Mouse (Mus musculus) hindbrain, embryonic 15.5 days (tissue): ENCODE data around the gene Cpd. TPM values are rescaled to one million over a fixed set of nuclear protein-coding genes. Genes with fewer than 3 reads are reported as not detected.

ENCODE experiments used
- ATAC-seq: fragments of 200-750 bp; cut with Nextera tagmentation; 2 replicates; pipeline ENCODE4 v1.8.0; 2017; ENCODE audit warnings: low read depth, moderate number of reproducible peaks, moderate TSS enrichment; ENCODE audit not compliant: low FRiP score
- H3K27ac ChIP-seq: fragments of 300-500 bp; sonication (generic); replicated peaks from 2 replicates; pipeline ENCODE4 v1.5.1; 2015; ENCODE audit warnings: mild to moderate bottlenecking, inconsistent platforms
- H3K27me3 ChIP-seq: fragments of 300-500 bp; sonication (generic); 2 replicates; pipeline ENCODE4 v1.6.1; 2015; ENCODE audit warnings: control low read depth, inconsistent platforms
- H3K36me3 ChIP-seq: fragments of 300-500 bp; sonication (generic); 2 replicates; pipeline ENCODE4 v1.6.1; 2015; ENCODE audit warnings: control low read depth, inconsistent platforms
- H3K4me1 ChIP-seq: fragments of 300-500 bp; sonication (generic); replicated peaks from 2 replicates; pipeline ENCODE4 v1.6.1; 2015; ENCODE audit warnings: control low read depth, inconsistent platforms
- H3K4me2 ChIP-seq: fragments of 300-500 bp; sonication (generic); 2 replicates; pipeline ENCODE4 v1.6.1; 2015; ENCODE audit warnings: moderate library complexity, mild to moderate bottlenecking, inconsistent platforms
- H3K4me3 ChIP-seq: fragments of 300-500 bp; sonication (generic); 2 replicates; pipeline ENCODE4 v1.5.1; 2015; ENCODE audit warnings: mild to moderate bottlenecking, inconsistent platforms
- H3K9ac ChIP-seq: fragments of 300-500 bp; sonication (generic); 2 replicates; pipeline ENCODE4 v1.6.1; 2015; ENCODE audit warnings: inconsistent platforms
- H3K9me3 ChIP-seq: fragments of 300-500 bp; sonication (generic); 2 replicates; pipeline ENCODE4 v1.6.1; 2016; ENCODE audit warnings: control low read depth, inconsistent platforms
- WGBS: fragments of 180-500 bp; shearing (Covaris S2); methylation state at CpG from one replicate; pipeline ENCODE4 v1.1.7; 2015; 5-methylcytosine and 5-hydroxymethylcytosine counted together
- polyA plus RNA-seq: library from polyadenylated mRNA; unstranded; fragments of >200 nt; fragmentation: Nextera tagmentation; extraction: Ambion mirVana; gene quantifications from 2 replicates; pipeline ENCODE4 v1.2.1, GENCODE M21; 2015

Cpd gene
- 5.4 and 6.3 TPM in 2 replicates for polyA plus RNA-seq

DNA sequence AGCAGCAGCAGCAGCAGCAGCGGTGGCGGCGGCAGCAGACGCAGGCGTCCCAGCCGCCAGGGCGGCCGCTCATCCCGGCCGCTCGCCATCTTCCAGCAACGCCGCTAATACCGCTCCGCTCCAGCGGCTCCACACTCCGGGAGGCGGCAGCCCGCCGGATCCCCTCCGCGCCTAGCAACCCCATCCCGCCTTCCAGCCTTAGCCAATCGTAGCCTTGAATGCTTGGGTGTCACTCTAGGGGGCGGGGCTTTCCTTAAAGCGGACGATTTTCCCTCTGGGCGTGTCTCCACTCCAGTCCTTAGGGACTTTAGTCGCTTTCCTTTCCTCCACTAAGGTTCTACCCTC lies at the start of gene Cpd:
TSS of gene Cpd (minus strand) at position 141 of the 345 bp plus-strand sequence.
- peak within 1 kb of the TSS; percentile 88 for H3K4me2 ChIP-seq
- peak within 1 kb of the TSS; percentile 87 for H3K9ac ChIP-seq
- H3K9me3 ChIP-seq: no peaks in the 10 kb centered on the region
- H3K36me3 ChIP-seq: no peaks in the 10 kb centered on the region
- H3K4me3 ChIP-seq: peak within 1 kb of the TSS; percentile 69
- peak within 1 kb of the TSS; percentile 88 for H3K27ac ChIP-seq
- peaks cover 44% of the 10 kb centered on the region for H3K4me1 ChIP-seq
- 0% methylated on average over 29 of the region's 29 CpGs for WGBS
- peak; percentile 100 for ATAC-seq
- no peaks in the 10 kb centered on the region for H3K27me3 ChIP-seq

DNA sequence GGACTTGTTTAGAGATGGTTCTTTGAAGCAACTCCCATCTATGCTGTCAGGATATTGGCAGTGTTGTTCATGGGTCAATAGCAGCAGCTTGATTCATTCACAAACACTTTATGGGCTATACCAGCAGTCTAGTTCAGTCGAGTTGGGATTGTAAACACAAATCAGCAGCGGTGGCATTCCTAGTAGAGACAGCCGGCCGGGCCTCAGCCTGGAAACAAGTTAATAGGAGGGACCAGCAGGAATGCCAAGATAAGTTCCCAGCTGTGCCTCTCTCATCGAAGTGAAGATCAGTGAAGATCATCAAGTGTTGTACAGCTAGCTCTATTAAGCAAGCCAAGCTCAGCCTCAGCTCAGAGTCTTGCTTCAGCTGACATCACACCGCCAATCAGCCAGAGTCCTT lies 49.5 kb upstream of the Cpd start:
- H3K4me2 ChIP-seq: no peak overlapping the region
- no peak for ATAC-seq
- no peak overlapping the region for H3K27ac ChIP-seq
- H3K4me3 ChIP-seq: no peak overlapping the region
- WGBS: 80% methylated on average over 6 of the region's 6 CpGs
- no peak overlapping the region for H3K9ac ChIP-seq
- no peaks in the 10 kb centered on the region for H3K27me3 ChIP-seq
- no peaks in the 10 kb centered on the region for H3K9me3 ChIP-seq
- no peaks in the 10 kb centered on the region for H3K36me3 ChIP-seq
- no peaks in the 10 kb centered on the region for H3K4me1 ChIP-seq

DNA sequence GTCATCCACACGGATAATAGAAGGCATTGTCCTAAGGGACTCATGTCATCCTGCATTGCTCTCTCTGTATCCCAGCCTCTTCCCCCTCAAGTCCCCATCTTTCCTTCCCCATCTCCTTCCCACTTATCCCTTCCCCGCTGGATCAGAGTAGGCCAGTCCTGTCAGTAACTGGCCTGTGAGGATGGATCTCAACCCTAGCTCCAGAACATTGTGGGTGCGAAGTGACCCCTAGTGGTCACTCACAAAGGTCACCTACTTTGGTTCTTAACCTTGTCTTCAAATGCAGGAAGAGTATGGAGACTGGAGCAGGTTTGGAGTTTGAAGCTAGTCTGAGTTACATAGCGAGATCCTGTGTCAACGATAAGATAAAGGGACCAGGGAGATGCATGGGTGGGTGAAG lies 47.4 kb upstream of the Cpd start:
- no peak overlapping the region for H3K27ac ChIP-seq
- H3K27me3 ChIP-seq: no peaks in the 10 kb centered on the region
- H3K9ac ChIP-seq: no peak overlapping the region
- 37% methylated on average over 5 of the region's 5 CpGs for WGBS
- no peaks in the 10 kb centered on the region for H3K4me1 ChIP-seq
- no peaks in the 10 kb centered on the region for H3K9me3 ChIP-seq
- no peak for ATAC-seq
- no peak overlapping the region for H3K4me2 ChIP-seq
- H3K4me3 ChIP-seq: no peak overlapping the region
- H3K36me3 ChIP-seq: no peaks in the 10 kb centered on the region

DNA sequence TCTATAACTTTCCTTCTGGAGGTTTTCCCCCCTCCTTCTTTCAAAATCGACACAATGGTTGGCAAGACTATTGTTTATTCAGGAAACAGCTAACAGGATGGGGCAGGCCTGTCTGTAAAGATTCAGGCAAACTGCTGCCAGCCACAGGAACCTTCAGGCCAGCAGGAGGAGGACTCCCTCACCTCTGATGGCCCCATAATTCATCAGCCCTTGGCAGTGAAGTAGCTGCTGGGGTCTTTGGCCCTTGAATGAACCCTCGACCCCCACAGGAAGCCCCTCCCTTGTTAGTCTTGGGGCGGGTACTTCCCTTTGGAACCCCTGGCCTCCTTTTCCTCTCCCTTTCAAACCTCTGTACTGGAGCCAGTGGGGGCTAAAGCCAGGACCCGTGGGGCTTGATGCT lies 46.8 kb upstream of the Cpd start:
- no peaks in the 10 kb centered on the region for H3K27me3 ChIP-seq
- no peak for ATAC-seq
- WGBS: 26% methylated on average over 4 of the region's 4 CpGs
- no peak overlapping the region for H3K4me3 ChIP-seq
- no peak overlapping the region for H3K27ac ChIP-seq
- no peak overlapping the region for H3K9ac ChIP-seq
- H3K36me3 ChIP-seq: no peaks in the 10 kb centered on the region
- H3K4me1 ChIP-seq: no peaks in the 10 kb centered on the region
- H3K9me3 ChIP-seq: no peaks in the 10 kb centered on the region
- H3K4me2 ChIP-seq: no peak overlapping the region

DNA sequence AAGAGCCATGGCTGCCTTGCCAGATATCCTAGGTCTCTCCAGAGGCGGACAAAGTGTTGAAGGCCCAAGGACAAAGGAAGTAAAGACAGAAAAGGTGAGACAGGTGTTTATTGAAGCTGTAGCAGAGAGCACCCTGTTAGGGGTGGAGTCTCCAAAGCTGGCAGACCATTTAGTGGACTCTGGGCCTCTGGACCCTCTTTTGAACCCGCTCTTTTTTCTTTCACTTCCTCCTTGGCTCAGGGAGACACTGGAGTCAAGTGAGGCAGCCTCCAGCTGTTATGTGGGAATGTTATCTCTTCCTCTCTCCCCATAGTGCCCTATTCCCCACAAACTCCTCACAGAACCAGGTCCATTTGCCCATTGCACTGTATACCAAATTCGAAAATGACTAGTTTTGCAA lies 46.2 kb upstream of the Cpd start:
- Histone ChIP-seq H3K4me2 (no peak overlapping the region), H3K9me3 (no peaks in the 10 kb centered on the region), H3K9ac (no peak overlapping the region), H3K27me3 (no peaks in the 10 kb centered on the region), H3K36me3 (no peaks in the 10 kb centered on the region), H3K4me3 (no peak overlapping the region), H3K27ac (no peak overlapping the region), H3K4me1 (no peaks in the 10 kb centered on the region)
- 84% methylated on average over 3 of the region's 3 CpGs for WGBS
- no peak for ATAC-seq

DNA sequence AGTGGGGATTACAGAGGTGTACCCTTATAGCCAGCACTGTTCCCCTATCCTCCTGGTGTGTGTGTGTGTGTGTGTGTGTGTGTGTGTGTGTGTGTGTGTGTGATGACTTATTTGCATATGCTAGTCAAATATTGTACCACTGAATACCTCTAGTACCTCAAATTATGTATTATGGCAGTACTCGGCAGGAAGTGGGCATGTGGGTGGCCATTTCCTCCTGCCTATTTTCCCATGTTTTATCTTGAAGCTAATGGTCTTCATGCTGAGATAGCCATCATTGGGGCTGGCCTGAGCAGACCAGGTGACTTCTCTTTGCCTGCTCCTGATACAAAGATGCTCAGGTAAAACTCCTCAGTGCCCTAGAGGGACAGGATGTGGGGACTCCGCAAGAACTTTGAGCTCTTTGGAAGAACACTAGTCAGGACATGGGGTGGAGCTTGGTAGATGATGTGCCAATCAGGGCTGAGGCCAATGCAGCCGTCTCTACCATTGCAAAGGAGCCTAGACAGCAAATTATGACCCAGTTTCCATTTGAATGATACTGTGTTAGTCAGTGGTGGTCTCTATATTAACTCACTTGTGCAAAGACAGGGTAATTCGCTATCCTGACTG lies 45.0 kb upstream of the Cpd start:
- H3K9me3 ChIP-seq: no peaks in the 10 kb centered on the region
- no peaks in the 10 kb centered on the region for H3K27me3 ChIP-seq
- no peak for ATAC-seq
- no peak overlapping the region for H3K4me3 ChIP-seq
- 79% methylated on average over 4 of the region's 4 CpGs for WGBS
- no peak overlapping the region for H3K27ac ChIP-seq
- no peak overlapping the region for H3K4me2 ChIP-seq
- no peak overlapping the region for H3K9ac ChIP-seq
- H3K4me1 ChIP-seq: no peaks in the 10 kb centered on the region
- H3K36me3 ChIP-seq: no peaks in the 10 kb centered on the region

DNA sequence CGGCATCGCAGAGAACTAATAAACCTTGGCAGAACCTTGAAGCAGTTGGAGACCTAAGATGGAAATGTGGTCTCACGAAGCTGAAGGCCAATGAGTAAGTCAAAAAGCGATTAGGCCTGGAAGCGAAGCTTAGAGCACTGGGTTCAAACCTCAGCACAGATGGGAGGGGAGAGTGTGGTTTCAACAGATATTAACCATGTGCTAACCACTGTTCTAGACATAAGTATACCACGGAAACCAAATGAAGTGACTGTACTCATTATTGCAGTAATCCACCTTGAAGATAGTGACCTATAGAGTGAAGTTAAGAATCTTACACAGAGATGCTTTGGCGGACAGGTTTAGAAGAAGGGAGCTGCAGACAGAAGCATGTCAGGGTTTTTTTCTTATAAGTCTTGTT lies 44.4 kb upstream of the Cpd start:
- Histone ChIP-seq H3K27ac (no peak overlapping the region), H3K36me3 (no peaks in the 10 kb centered on the region), H3K4me2 (no peak overlapping the region), H3K27me3 (no peaks in the 10 kb centered on the region), H3K9ac (no peak overlapping the region), H3K9me3 (no peaks in the 10 kb centered on the region), H3K4me1 (no peaks in the 10 kb centered on the region), H3K4me3 (no peak overlapping the region)
- 91% methylated on average over 7 of the region's 7 CpGs for WGBS
- no peak for ATAC-seq

DNA sequence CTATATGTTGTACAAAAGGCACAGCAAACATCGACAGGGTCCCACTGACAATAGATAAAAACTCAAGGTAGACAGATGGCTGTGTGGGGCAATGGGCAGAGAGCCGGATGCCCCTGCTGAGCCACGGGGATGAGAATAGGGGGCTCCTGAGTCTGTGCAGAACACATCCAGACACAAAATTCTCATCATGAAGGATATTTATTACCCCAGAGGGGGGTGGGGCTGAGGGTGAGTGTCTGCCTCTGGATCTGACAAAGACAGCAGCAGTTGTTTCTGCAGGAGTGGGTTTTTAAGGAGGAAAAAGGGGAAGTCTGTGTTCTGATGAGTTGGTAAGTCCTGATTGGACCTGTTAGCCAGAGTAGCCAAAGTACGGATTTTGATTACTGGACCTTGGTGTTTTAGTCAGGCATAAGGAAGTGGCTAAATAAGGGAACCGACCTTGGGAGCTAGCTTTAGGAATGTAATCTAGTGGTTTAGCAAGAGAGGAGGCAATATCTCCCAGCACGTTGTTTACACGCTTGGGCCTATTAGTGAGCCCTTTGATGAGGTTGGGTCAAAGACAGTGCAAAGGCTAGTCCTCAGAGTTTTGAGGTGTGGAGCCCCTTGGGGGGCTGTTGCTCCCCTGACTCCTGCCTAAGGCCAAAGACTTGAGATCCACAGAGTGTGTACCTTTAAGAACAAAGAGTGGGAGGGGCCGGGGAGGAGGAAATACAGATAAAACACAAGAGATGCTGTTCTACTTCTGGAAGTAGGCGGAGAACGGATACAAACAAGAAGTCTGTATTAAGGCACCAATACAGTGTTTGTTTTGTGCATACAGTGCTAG lies 42.7 kb upstream of the Cpd start:
- Histone ChIP-seq H3K27me3 (no peaks in the 10 kb centered on the region), H3K4me3 (no peak overlapping the region), H3K9ac (no peak overlapping the region), H3K27ac (no peak overlapping the region), H3K4me2 (no peak overlapping the region), H3K4me1 (no peaks in the 10 kb centered on the region), H3K36me3 (no peaks in the 10 kb centered on the region), H3K9me3 (no peaks in the 10 kb centered on the region)
- no peak for ATAC-seq
- WGBS: 77% methylated on average over 10 of the region's 10 CpGs

DNA sequence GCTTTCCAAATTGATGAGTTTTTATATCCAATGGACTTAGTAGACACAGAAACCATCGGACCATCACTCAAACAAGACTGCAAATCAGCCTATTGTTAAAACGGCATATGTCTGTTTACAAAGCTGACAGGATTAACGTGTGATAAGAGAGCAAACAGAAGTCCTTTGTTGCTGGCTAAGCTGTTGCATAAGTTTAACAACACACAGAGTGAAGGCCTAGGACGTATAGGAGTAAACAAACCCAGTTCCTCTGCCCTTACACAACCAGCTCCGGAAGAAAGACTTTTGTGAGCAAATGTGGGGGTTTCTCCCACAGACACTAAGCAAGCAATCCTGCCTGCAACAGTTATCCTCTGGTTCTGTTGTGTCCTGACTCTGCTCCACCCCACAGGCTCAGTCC lies 37.6 kb upstream of the Cpd start:
- H3K4me2 ChIP-seq: no peak overlapping the region
- H3K4me1 ChIP-seq: no peaks in the 10 kb centered on the region
- no peak overlapping the region for H3K9ac ChIP-seq
- no peak overlapping the region for H3K27ac ChIP-seq
- ATAC-seq: no peak
- no peaks in the 10 kb centered on the region for H3K27me3 ChIP-seq
- H3K9me3 ChIP-seq: no peaks in the 10 kb centered on the region
- 50% methylated on average over 5 of the region's 5 CpGs for WGBS
- no peak overlapping the region for H3K4me3 ChIP-seq
- no peaks in the 10 kb centered on the region for H3K36me3 ChIP-seq

DNA sequence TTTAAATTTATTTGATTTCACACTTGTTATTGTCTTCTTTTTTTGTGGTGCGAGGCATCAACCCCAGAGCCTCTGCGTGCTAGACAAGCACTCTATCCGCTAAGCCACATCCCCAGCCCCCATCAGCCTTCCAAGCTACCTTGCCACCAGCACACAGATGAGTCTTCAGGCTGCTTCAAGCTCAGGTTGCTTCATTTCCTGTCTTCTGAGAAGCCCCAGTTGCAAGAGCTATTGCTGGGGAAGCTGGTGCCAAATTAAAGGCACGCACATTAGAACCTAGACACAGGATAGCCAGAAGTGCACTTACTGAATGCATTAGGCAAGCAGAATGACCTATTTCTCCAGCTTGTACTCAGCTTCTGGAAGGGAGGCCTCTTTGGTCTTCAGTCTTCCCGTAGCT lies 33.0 kb upstream of the Cpd start:
- no peak for ATAC-seq

DNA sequence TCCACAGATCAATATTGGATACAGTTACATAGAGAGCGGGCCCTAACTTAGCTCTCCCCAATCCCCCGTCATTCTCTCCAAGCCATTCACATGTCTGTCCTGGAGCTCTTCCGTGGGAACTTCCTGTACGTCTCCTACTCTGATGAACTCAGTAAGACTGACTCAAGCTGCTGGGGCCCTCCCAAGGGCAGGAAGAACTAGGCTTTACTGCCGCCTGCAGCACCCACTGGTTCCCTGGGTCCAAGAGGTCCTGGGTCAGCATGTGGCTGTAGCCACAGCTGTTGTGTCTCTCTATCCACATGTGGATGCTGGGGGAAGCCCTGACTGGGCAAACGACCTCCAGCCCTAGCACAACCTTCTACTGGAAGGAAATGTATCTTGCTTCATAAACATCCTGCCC lies 27.9 kb upstream of the Cpd start:
- H3K27ac ChIP-seq: no peak overlapping the region
- no peaks in the 10 kb centered on the region for H3K4me1 ChIP-seq
- 70% methylated on average over 6 of the region's 6 CpGs for WGBS
- no peak overlapping the region for H3K4me2 ChIP-seq
- no peaks in the 10 kb centered on the region for H3K9me3 ChIP-seq
- no peak for ATAC-seq
- H3K9ac ChIP-seq: no peak overlapping the region
- H3K4me3 ChIP-seq: no peak overlapping the region
- no peaks in the 10 kb centered on the region for H3K27me3 ChIP-seq
- no peaks in the 10 kb centered on the region for H3K36me3 ChIP-seq

More for the DNA sequence above, 33.0 kb upstream of the Cpd start:
- H3K4me3 ChIP-seq: no peak overlapping the region
- no peak overlapping the region for H3K27ac ChIP-seq
- H3K27me3 ChIP-seq: no peaks in the 10 kb centered on the region
- no peaks in the 10 kb centered on the region for H3K4me1 ChIP-seq
- H3K36me3 ChIP-seq: no peaks in the 10 kb centered on the region
- 82% methylated on average over 5 of the region's 5 CpGs for WGBS
- no peak overlapping the region for H3K9ac ChIP-seq
- no peak overlapping the region for H3K4me2 ChIP-seq
- H3K9me3 ChIP-seq: no peaks in the 10 kb centered on the region

DNA sequence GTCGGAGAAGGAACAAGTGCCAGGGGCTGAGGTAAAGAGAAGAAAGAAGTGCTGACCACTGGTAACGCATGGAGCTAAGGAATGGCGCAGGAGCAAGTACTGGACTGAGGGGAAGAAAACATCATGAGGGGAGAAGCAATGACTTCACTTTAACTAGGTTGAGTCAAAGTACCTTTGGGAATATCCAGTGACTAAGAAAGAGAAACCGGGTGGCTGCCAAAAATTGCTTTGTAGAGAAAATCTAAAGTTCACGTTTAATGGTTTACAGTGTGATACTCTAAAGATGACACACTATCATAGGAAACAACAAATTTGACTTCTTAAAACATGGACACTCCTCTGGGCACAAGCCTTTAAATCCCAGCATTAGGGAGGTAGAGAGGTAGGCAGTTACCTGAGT lies 27.0 kb upstream of the Cpd start:
- no peaks in the 10 kb centered on the region for H3K4me1 ChIP-seq
- 94% methylated on average over 5 of the region's 5 CpGs for whole genome bisulfite sequencing

More for the DNA sequence above, 27.0 kb upstream of the Cpd start:
- Histone ChIP-seq H3K9ac (no peak overlapping the region), H3K9me3 (no peaks in the 10 kb centered on the region), H3K27ac (no peak overlapping the region), H3K4me2 (no peak overlapping the region), H3K4me3 (no peak overlapping the region), H3K27me3 (no peaks in the 10 kb centered on the region), H3K36me3 (no peaks in the 10 kb centered on the region)
- no peak for ATAC-seq
